Mouse (Mus musculus): Measurements from ENCODE around the gene Krt15. TPM values are rescaled to one million over a fixed set of nuclear protein-coding genes. Genes with fewer than 3 reads are reported as not detected.

Krt15 gene
- total RNA-seq, 2 experiments from 2014 or later: not detected

DNA sequence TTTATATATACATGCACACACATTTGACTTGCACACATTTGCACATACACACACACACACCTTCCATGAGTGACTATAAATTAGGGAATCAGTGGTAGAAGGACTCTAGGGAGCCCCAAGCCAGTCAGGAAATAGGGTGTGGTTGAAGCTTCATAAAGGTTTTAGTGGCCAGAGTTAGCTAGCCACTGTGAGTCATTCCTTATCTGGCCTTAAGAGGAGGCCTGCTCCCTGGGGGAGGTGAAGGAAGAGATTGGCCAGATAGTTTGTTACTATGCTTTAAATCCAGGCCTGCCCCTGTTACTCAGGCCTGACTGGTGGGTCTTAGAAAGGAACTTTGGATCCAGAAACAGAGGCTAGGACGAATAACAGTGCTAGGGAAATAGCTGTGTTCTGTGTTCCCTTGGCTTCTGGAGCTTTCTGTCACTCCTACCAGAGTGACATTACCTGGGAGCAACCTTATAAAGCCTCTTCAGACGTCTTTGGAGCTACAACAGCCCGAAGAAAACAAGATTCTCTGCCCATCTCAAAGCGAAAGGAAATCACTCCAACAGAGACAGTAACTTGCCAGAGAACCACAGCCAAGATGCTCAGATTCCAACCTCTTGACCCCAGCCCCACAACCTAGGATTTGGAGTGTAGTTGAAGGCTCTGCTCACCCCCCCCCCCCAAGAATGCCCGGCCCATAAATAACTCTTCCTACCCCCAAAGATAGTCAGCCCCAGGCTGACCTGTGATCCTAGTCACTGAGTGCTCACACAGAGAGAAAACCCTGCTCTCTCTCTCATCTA lies 12.0 kb upstream of the Krt15 start:
- TF ChIP-seq CTCF (IDR thresholded peaks at IDR 0.05): no peak
- H3K4me3 ChIP-seq: no peak overlapping the region
- no peak for DNase-seq
- intact Hi-C loops (cut with DNase I): no loop called here
- no peak overlapping the region for H3K27ac ChIP-seq

- TF ChIP-seq CTCF (IDR thresholded peaks at IDR 0.05): no peak
- Histone ChIP-seq H3K27ac (no peak overlapping the region), H3K4me3 (no peak overlapping the region)
- intact Hi-C loops (cut with DNase I): no loop called here
- no peak for DNase-seq
Measured at GRCm38 (mm10) chr11:100145858-100146560, 10.3 kb upstream of the Krt15 start.

- intact Hi-C loops (cut with DNase I): no loop called here
- Histone ChIP-seq H3K4me3 (peak overlapping the region; percentile 41), H3K27ac (no peak overlapping the region)
- DNase-seq: no peak
- TF ChIP-seq CTCF (IDR thresholded peaks at IDR 0.05): no peak
Measured at GRCm38 (mm10) chr11:100145104-100145503, 9.4 kb upstream of the Krt15 start.

DNA sequence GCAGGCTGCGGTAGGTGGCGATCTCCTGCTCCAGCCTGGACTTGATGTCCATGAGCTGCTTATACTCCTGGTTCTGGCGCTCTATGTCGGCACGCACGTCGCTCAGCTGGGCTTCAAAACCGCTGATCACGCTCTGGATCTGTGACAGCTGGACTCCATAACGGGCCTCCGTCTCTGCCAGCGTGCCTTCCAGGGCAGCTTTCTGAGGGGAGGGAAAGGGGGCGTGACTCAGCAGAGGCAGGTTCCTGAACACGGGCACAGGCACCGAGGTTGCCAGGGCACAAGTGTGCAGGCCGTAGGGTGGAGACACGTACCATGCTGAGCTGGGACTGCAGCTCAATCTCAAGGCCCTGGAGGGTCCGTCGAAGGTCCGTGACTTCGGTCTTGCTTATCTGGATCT lies 5.2 kb upstream of the Krt15 start:
- intact Hi-C loops (cut with DNase I): no loop called here
- DNase-seq: peak; percentile 74
- no peak overlapping the region for H3K4me3 ChIP-seq
- no peak; the same call in 1 of the 2 replicates for TF ChIP-seq CTCF (IDR thresholded peaks at IDR 0.05)
- no peak overlapping the region for H3K27ac ChIP-seq

DNA sequence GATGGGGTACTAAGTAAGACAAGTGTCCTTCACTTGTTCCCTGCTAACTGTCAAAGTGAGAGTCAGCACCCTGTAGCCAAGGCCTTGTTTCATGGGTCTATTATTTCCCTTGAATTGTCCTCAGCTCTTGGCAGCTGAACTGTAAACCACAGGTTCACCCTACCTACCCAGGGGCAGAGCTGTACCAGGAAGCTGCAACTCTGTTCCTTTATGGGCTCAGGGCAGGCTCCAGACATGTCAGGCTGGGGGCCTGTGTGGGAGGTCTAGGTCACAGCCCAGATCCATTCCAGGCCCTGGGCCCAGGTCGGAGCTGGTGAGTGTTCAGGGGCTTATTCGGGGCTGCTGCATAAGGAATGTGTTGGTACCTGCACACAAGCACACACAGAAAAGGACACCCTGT lies 3.7 kb upstream of the Krt15 start:
- no peak for DNase-seq
- intact Hi-C loops (cut with DNase I): no loop called here
- Histone ChIP-seq H3K4me3 (no peak overlapping the region), H3K27ac (no peak overlapping the region)
- TF ChIP-seq CTCF (IDR thresholded peaks at IDR 0.05): no peak

DNA sequence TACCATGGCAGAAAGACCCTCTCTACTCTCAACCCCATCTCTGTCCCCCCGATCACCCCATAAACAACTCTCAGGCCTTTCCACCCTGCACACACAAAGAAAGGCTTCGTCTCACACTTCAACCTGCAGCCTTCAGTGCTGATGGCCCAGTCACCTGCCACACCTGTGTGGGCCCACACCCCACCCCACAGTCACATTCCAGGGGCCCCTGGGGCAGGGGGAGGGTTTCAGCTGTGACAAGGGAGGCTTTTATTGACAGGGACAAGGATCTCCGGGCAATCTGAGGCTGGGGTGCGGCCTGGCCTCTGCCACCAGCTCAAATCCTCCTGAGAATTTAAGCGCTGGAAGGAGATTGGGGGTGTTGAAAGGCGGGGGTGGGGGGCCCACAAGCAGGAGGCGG lies 3.1 kb upstream of the Krt15 start:
- intact Hi-C loops (cut with DNase I): no loop called here
- H3K4me3 ChIP-seq: no peak overlapping the region

DNA sequence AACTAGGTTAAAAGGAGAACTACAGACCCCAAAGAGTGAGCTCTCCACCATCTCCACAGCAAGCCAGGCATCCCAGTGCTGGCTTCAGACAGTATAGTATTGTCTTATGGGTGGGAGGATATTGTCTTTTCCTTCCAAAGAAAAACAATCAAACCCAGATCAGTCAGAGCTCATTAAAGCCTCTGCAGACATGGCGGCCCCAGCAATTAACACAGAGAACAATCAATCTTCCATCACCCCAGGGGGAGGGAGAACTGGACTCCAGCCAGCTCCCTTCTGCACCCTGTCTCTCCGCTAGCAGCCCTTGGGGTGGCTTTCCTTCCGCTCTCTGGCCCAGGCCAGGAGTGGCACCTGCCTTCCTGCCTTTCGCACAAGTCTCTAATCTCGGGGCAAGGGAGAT lies 2.0 kb upstream of the Krt15 start:
- intact Hi-C loops (cut with DNase I): no loop called here
- H3K4me3 ChIP-seq: no peak overlapping the region
- no peak for TF ChIP-seq CTCF (IDR thresholded peaks at IDR 0.05)
- H3K27ac ChIP-seq: no peak overlapping the region
- no peak for DNase-seq

More for the DNA sequence above, 3.1 kb upstream of the Krt15 start:
- no peak for TF ChIP-seq CTCF (IDR thresholded peaks at IDR 0.05)
- no peak overlapping the region for H3K27ac ChIP-seq
- no peak for DNase-seq

- Histone ChIP-seq H3K4me3 (no peak overlapping the region), H3K27ac (no peak overlapping the region)
- intact Hi-C loops (cut with DNase I): no loop called here
- no peak for TF ChIP-seq CTCF (IDR thresholded peaks at IDR 0.05)
- no peak for DNase-seq
Measured at GRCm38 (mm10) chr11:100136559-100136958, 831 bp upstream of the Krt15 start.

- no peak for TF ChIP-seq CTCF (IDR thresholded peaks at IDR 0.05)
- no peak for DNase-seq
- Histone ChIP-seq H3K4me3 (no peak overlapping the region), H3K27ac (no peak overlapping the region)
- intact Hi-C loops (cut with DNase I): no loop called here
Measured at GRCm38 (mm10) chr11:100124901-100125300, 10.8 kb downstream of the Krt15 start.

GRCm38 (mm10) chr11:100121466-100121865 lies 14.3 kb downstream of the Krt15 start, which contains the start of gene Krt13:
Gene Krt13, minus strand, starts transcription at chr11:100121566.
- DNase-seq: no peak
- intact Hi-C loops (cut with DNase I): no loop called here
- TF ChIP-seq CTCF (IDR thresholded peaks at IDR 0.05): no peak
- Histone ChIP-seq H3K4me3 (no peak within 1 kb of the TSS), H3K27ac (no peak within 1 kb of the TSS)

DNA sequence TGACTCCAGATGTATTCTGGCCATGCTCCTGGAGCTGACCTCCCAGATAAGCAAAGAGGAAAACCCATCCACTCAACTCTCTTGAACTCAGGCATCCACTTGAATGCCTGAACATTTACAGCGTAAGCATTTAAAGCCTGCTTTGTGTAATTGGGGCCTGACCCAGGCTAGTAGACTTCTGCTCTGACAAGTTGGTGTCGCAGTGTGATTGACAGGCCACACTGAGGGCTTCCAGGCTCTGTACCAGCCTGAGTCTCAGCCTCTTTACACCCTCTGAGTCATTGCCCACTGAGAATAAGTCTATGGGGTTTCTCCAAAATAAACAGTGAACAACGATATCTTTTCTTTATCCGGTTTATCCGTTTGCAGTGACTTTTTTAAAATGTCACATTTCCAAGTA lies 15.4 kb downstream of the Krt15 start:
- no peak for DNase-seq
- no peak for TF ChIP-seq CTCF (IDR thresholded peaks at IDR 0.05)
- Histone ChIP-seq H3K27ac (no peak overlapping the region), H3K4me3 (no peak overlapping the region)
- intact Hi-C loops (cut with DNase I): no loop called here

DNA sequence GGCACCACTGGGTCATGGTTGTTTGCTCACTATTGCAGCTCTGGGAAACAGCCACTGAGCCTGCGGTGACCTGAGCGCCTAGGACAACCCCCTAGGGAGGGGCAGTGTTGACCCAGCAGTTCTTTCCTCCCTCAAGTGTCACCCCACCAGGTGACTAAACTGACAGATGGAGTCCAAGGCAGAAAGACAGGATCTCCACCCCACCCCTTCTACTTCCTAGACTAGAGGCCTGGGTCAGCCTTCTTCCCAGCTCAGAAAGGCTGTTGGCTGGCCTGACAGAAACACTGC lies 22.0 kb downstream of the Krt15 start:
- DNase-seq: no peak
- Histone ChIP-seq H3K27ac (no peak overlapping the region), H3K4me3 (no peak overlapping the region)
- intact Hi-C loops (cut with DNase I): no loop called here
- no peak for TF ChIP-seq CTCF (IDR thresholded peaks at IDR 0.05)

GRCm38 (mm10) chr11:100112935-100113741 lies 22.6 kb downstream of the Krt15 start:
- intact Hi-C loops (cut with DNase I): no loop called here

More at GRCm38 (mm10) chr11:100112935-100113741, 22.6 kb downstream of the Krt15 start:
- no peak for DNase-seq
- TF ChIP-seq CTCF (IDR thresholded peaks at IDR 0.05): no peak
- no peak overlapping the region for H3K4me3 ChIP-seq
- no peak overlapping the region for H3K27ac ChIP-seq
